Mouse (Mus musculus) embryonic fibroblast, embryonic 13.5 days (primary cell): ENCODE measurements around the gene Btbd16. TPM values are rescaled to one million over a fixed set of nuclear protein-coding genes. Genes with fewer than 3 reads are reported as not detected.

Experiments used
- H3K27ac ChIP-seq: 2 replicates; pipeline ENCODE4 v1.5.1; 2012; ENCODE audit warnings: low read length, control low read depth, inconsistent platforms; ENCODE audit not compliant: insufficient read depth
- H3K4me1 ChIP-seq: 2 replicates; pipeline ENCODE4 v1.6.1; 2011; ENCODE audit warnings: low read length; ENCODE audit not compliant: control insufficient read depth, insufficient read depth
- H3K4me3 ChIP-seq: 2 replicates; pipeline ENCODE4 v1.5.1; 2011; ENCODE audit warnings: mild to moderate bottlenecking, control low read depth, low read length; ENCODE audit not compliant: insufficient read depth
- CTCF ChIP-seq: IDR thresholded peaks from 2 replicates; pipeline ENCODE4 v1.5.1; 2011; ENCODE audit warnings: mild to moderate bottlenecking, control low read depth, low read length, moderate library complexity, borderline replicate concordance; ENCODE audit not compliant: insufficient read depth
- POLR2A ChIP-seq: IDR thresholded peaks from 2 replicates; pipeline ENCODE4 v1.6.1; 2011; ENCODE audit warnings: low read depth, mild to moderate bottlenecking, control low read depth, low read length, moderate library complexity
- polyA plus RNA-seq: library from polyadenylated mRNA; stranded (reverse); fragments of >200 nt; gene quantifications from 2 replicates; pipeline ENCODE4 v1.2.4, GENCODE M21; 2011; ENCODE audit warnings: low read depth; ENCODE audit not compliant: missing spikeins, insufficient read length

The Btbd16 gene
- polyA plus RNA-seq, 1 experiment: not detected

GRCm38 (mm10) chr7:130812407-130812806 lies 38.5 kb downstream of the Btbd16 start:
- TF ChIP-seq POLR2A (no peak), CTCF (no peak)
- Histone ChIP-seq H3K27ac (no peak overlapping the region), H3K4me1 (peaks cover 5% of the 10 kb centered on the region; the same call in 1 of the 2 replicates), H3K4me3 (no peak overlapping the region)

GRCm38 (mm10) chr7:130815601-130816000 lies 41.7 kb downstream of the Btbd16 start:
- Histone ChIP-seq H3K27ac (no peak overlapping the region), H3K4me1 (no peaks in the 10 kb centered on the region), H3K4me3 (no peak overlapping the region)
- TF ChIP-seq CTCF: no peak
- TF ChIP-seq POLR2A: no peak

GRCm38 (mm10) chr7:130816243-130816642 lies 42.4 kb downstream of the Btbd16 start:
- no peak overlapping the region for H3K4me3 ChIP-seq
- no peaks in the 10 kb centered on the region for H3K4me1 ChIP-seq
- no peak overlapping the region for H3K27ac ChIP-seq
- TF ChIP-seq CTCF (no peak), POLR2A (no peak)

- H3K4me1 ChIP-seq: no peaks in the 10 kb centered on the region
- no peak for TF ChIP-seq POLR2A
- no peak for TF ChIP-seq CTCF
- H3K4me3 ChIP-seq: no peak overlapping the region
- no peak overlapping the region; the same call in 1 of the 2 replicates for H3K27ac ChIP-seq
These were observed 44.9 kb downstream of the Btbd16 start for GRCm38 (mm10) chr7:130818813-130819212.

GRCm38 (mm10) chr7:130819624-130820023 lies 45.8 kb downstream of the Btbd16 start:
- no peak for TF ChIP-seq CTCF
- no peak for TF ChIP-seq POLR2A
- H3K4me3 ChIP-seq: no peak overlapping the region
- no peak overlapping the region for H3K27ac ChIP-seq

GRCm38 (mm10) chr7:130823992-130824391 lies 50.1 kb downstream of the Btbd16 start:
- TF ChIP-seq CTCF (no peak), POLR2A (no peak)

More at GRCm38 (mm10) chr7:130819624-130820023, 45.8 kb downstream of the Btbd16 start:
- H3K4me1 ChIP-seq: no peaks in the 10 kb centered on the region

GRCm38 (mm10) chr7:130826343-130826742 lies 52.5 kb downstream of the Btbd16 start:
- no peaks in the 10 kb centered on the region for H3K4me1 ChIP-seq
- H3K27ac ChIP-seq: no peak overlapping the region
- TF ChIP-seq POLR2A: no peak
- no peak for TF ChIP-seq CTCF
- H3K4me3 ChIP-seq: no peak overlapping the region

More at GRCm38 (mm10) chr7:130823992-130824391, 50.1 kb downstream of the Btbd16 start:
- Histone ChIP-seq H3K27ac (no peak overlapping the region), H3K4me1 (no peaks in the 10 kb centered on the region), H3K4me3 (no peak overlapping the region)

- H3K27ac ChIP-seq: no peak overlapping the region
- no peak overlapping the region for H3K4me3 ChIP-seq
- TF ChIP-seq POLR2A: no peak
- peak; percentile 25; the same call in 1 of the 2 replicates for TF ChIP-seq CTCF
- no peaks in the 10 kb centered on the region for H3K4me1 ChIP-seq
These were observed 53.6 kb downstream of the Btbd16 start for GRCm38 (mm10) chr7:130827431-130827830.

- no peak overlapping the region for H3K4me3 ChIP-seq
- TF ChIP-seq POLR2A (no peak), CTCF (no peak)
These were observed 54.1 kb downstream of the Btbd16 start for GRCm38 (mm10) chr7:130827844-130828403.

GRCm38 (mm10) chr7:130828475-130828874 lies 54.6 kb downstream of the Btbd16 start:
- no peak overlapping the region for H3K4me3 ChIP-seq
- no peaks in the 10 kb centered on the region for H3K4me1 ChIP-seq
- no peak overlapping the region for H3K27ac ChIP-seq
- TF ChIP-seq POLR2A: no peak
- no peak for TF ChIP-seq CTCF

More at GRCm38 (mm10) chr7:130827844-130828403, 54.1 kb downstream of the Btbd16 start:
- Histone ChIP-seq H3K4me1 (no peaks in the 10 kb centered on the region), H3K27ac (no peak overlapping the region)

- TF ChIP-seq POLR2A (no peak), CTCF (no peak)
- H3K27ac ChIP-seq: no peak overlapping the region
- no peaks in the 10 kb centered on the region for H3K4me1 ChIP-seq
- H3K4me3 ChIP-seq: no peak overlapping the region
These were observed 57.7 kb downstream of the Btbd16 start for GRCm38 (mm10) chr7:130831586-130831985.
